Mouse (Mus musculus): ENCODE measurements around the gene Ensa.

DNA sequence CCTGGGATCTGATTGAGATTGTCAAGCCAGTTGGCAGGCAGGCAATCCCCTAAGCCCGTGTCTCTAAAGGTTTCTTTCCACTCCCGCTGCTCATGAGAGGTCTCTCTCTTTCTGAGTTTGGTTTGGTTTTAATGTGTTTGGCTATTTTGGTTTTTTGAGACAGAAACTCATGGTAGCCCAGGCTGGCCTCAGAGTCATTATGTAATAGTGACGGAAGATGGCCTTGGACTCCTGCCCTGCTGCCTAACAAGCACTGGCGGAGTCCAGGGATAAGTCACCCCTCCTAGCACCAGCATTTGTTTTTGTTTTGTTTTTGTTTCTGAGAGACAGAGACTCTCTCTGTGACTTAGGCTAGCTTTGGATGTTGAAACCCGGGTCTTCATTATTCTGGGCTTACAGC, 30.6 kb downstream of the Ensa start:
- TF ChIP-seq CTCF (IDR thresholded peaks at IDR 0.05), result no peak
- no peak; the same call in 1 of the 2 replicates for TF ChIP-seq POLR2A (IDR thresholded peaks at IDR 0.05; ENCODE audit: insufficient read depth, low read depth, low read length)
- no peak for TF ChIP-seq EP300 (IDR thresholded peaks at IDR 0.05; ENCODE audit: insufficient read depth, low read depth, low read length)

All from heart, adult 2 months (tissue).